Mouse (Mus musculus): ENCODE measurements around the gene Ddx27. TPM values are rescaled to one million over a fixed set of nuclear protein-coding genes. Genes with fewer than 3 reads are reported as not detected.
"Not testable (repeated sequence)": the region's sequence is repeated elsewhere in the genome, so short reads cannot be mapped to it uniquely, and the experiment has no call there.

The Ddx27 gene
- 33.6 and 35.8 TPM in 2 replicates for total RNA-seq (2021)
- long read RNA-seq, transcript Ddx27-201 (21 exons, 2,714 nt): major isoform, 64 of 87 reads
- long read RNA-seq, partial matches to known transcripts: 12 of 87 reads
- long read RNA-seq, other reads (novel, unspliced or antisense): 8 of 87 reads

DNA sequence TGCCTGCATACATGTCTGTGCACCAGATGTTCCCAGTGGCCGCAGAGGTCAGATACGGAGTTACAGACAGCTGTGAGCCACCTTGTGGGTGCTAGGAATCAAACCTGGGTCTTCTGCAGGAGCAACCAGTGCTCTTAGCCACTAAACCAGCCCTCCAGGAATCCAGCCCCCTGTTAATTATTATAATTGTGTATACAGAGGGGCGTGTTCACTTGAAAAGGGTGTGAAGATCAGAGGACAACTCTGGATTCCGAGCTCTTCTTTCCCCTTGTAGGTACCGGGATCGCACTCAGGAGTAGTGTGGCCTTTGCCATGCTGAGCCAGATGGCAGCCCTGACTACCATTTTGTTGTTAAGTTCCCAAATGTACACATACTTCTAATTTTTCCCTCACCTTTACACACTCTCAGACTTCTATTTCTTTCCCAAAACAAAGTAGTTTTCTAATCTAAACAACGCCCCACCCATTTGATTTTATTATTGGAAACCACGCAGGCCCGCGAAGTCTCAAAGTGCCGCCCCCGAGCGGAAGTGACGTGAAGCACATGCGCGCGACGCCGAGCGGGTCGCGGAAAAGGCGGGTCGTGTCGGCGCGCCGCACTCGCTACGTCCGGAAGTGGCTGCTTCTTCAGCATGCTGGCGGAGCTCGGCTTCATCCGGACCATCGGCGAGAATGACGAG is at the start of gene Ddx27:
Gene Ddx27, plus strand, starts transcription at position 492 of the 680 bp plus-strand sequence.
- peak; percentile 93 for DNase-seq

DNA sequence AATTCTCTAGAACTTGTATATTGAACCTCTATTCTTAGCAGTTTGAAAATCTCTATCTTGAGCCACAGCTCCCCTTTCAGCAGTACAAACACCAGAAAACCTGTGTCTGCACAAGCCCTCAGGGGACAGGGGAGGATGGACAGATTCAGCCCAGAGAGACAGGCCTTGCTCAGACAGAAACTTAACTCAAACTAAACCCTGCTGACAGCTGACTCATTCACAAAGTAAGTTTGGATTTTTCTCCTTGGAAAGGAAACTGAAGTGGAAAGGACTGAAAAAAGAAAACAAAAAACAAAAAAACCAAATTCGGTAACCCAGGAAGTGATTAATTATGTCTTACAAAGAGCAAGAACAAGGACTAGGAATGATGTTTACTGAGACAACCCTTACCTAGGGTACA is 41.8 kb upstream of the Ddx27 start:
- DNase-seq: no peak

DNA sequence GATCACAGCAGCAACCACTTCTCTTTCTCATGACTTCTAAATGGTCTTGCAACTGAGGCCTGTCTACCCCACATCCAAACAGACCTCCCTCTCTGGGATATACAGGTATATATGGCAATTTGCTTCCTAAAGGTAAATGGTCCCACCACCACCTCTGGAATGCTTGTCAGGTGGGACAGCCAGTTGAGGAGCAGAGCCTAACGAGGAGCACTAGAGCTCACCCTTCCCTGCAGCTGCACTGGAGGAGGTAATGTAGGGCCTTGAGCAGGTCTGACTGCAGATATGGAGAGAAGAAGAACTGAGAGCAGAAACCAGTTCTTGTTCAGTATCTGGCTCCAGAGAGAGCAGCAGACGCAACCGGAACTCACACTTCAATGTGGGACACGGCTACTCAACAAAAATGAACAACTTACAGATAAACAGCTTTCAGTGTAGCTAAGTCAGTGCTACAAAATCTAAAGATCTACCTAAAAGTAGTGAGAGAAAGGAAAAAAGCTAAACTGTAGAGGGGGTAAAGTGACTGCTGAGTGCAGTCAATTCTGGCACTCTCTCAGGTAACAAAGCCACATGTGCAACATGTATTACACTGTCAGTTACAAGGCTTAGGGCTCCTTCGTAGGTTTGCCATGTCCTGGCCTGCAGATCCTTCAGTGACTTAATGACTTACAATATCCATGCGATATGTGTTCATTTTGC is 40.7 kb upstream of the Ddx27 start:
- no peak for DNase-seq

DNA sequence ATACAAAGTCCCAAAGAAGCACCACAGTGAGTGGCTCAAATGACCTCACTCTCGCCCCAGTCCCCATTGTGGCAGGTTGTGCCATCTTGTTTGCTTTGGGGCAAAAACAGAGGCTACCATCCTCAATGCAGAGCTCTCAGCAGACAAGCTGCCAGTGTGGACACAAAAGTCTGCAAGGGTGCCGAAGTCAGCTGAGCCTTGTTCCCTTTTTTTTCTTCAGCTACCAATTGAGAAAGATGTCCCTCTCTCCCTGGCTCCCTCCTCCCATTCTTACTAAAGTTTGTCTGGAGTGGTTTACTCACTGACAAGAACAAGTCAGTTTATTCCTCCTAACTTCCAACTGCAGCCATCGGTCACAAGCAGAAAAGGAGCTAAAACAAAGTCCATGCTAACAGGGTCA is 38.6 kb upstream of the Ddx27 start:
- DNase-seq: no peak

DNA sequence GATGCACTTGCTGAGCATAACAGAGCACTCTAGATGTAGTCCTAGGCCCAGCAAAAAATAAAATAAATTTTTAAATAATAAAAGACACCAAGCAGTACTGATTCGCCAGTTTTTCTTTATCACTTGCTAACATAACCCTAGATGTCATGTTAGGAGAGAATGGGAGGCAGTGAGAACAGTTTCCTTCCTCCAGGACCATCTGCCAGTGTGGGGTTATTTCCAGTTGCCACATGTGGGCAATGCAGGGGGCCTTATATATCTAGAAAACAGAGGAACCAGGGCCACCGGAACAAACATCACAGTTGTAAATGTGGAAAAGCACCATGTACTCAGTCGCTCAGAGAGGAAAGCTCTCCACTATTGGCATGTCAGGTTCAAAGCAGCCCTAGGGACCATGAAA is 37.5 kb upstream of the Ddx27 start:
- no peak for DNase-seq

DNA sequence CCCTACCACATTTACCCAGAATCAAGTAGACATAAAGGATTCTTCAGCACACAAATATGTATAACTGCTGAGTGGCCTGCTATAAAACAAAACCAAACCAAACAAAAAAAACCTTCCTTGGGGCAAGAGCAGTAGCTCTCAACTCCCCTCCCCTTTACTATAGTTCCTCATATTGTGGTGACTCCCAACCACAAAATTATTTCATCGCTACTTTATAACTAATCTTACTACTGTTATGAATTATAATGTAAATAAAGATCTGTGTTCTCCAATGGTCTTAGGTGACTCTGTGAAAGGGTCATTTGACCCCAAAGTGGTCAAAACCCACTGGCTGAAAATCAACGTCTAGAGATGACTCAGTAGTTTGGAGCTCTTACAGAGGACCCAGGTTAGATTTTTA is 34.8 kb upstream of the Ddx27 start:
- DNase-seq: no peak

DNA sequence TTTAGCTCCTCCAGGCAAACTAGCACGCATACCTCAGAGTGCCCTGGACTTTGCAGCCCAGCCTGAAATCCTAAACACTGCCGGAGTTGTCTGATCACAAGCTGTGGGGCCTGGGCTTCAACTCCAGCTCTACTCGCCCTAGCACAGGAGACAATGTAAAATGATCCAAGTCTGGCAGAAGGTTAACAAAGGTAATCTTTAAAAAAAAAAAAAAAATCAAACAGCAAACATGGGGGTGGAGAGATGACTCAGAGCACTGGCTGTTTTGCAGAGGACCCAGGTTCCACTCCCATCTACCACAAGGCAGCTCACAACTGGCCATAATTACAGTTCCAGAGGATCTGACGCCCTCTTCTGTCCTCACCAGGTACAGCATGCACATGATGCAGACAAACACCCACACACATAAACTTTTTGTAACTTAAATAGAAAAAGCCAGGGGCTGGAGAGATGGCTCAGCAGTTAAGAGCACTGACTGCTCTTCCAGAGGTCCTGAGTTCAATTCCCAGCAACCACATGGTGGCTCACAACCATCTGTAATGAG is 31.6 kb upstream of the Ddx27 start:
- DNase-seq: no peak

DNA sequence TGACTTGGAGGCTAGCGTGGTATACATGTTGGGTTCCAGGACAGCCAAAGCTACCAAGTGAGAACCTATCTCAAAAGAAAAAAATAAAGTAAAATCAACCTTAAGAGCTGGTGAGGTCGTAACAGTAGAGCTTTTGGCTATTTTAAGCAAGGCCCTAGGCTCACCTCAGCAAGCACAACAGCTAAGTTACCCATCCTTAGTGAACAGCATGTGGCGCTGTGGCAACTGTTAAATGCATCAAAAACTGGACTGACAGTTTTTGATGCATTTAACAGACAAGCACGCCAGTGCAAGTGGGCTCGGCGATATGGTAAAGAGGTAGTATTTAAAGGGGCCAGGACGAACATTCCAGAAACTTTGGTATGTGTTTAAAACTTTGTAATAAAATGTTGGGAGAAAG is 24.1 kb upstream of the Ddx27 start:
- DNase-seq: no peak

DNA sequence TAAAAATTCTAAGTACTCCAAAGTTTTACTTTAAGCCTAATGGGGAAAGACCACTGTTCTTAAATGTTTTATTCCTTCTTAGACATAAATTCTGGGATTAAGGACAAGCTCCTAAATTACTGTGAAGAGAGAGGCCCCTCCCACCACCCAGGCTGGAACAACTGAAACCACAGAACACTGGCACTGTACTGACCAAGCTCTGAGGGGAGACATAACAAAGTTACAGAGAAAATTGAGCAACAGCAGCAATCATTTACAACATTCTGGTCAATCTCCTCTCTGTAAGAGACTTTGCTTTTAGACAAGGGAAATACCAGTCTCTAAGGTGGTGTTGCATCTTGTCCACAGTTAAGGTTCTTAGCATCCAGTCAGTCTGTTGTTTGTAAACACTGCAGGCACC is 23.0 kb upstream of the Ddx27 start:
- no peak for DNase-seq

DNA sequence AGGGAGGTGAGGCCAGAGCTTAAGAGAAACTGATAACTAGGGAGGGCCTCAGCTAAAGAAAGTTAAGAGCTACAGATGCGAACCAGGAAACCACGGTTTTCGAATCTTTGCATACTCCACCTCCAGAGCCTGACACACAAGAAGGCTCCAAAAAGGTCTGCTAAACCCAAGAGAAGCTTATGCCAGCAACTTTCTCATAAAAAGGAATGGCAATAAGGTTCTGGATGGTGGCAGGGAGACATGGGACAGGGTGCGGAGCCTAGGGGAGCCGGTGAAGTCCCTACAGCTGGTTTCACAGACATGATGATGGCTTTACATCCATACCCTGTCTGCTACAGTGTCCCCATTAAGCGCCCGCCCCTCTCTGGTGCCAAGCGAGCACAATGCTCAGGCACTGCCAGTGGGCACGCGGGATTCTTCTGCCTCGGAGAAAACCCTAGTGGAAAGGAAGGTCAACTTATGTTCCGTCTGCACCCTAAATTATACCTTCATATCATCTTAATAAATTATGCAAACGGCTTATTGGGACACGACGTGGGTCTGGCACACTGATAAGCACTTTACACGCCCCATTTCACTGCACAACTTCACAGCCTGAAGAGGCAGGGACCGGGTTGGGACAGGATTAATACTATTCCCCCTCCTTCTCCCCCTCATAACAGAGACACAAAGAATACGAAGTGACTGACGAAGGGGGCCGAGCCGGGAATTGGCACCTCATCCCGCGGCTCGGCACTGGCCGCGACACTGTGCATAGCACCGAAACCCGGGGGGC is 19.8 kb upstream of the Ddx27 start:
- peak; percentile 28 for DNase-seq

DNA sequence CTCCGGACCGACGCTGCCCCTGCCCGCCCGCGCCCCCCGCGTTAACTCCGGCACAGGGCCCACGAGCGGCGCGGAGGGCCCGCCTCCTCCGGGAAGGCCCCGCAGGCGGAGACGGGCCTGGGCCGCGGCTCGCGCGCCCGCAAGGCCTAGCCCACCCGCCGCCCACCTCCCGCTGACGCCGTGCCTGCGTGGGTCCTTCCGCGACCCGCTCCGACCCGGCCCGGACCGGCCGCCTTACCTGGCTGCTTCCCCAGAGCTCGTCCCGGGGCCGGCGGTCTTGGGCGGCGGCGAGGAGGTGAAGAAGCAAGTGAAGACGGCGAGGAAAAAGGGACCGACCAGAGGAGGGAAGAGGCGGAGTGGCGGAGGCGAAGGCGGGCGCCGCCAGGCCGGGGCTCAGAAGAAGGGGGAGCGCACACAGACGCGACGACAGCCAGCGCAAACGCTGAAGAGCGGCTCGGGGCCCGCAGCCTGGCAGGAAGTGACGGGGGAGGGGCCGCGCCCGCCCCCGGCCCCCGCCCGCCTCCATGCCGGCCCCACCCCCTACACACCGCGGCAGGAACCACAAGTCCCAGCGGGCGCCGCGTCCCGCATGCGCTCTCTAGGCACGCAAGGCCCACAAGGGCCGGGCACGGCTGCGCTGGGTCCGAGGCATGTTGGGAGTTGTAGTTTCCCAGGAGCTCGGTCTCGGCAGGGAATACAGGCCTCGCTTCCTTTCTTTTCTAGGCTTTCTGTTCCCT is 19.0 kb upstream of the Ddx27 start, which contains the start of gene Stau1:
Gene Stau1, minus strand, starts transcription at position 504 of the 737 bp plus-strand sequence.
- peak; percentile 96 for DNase-seq

DNA sequence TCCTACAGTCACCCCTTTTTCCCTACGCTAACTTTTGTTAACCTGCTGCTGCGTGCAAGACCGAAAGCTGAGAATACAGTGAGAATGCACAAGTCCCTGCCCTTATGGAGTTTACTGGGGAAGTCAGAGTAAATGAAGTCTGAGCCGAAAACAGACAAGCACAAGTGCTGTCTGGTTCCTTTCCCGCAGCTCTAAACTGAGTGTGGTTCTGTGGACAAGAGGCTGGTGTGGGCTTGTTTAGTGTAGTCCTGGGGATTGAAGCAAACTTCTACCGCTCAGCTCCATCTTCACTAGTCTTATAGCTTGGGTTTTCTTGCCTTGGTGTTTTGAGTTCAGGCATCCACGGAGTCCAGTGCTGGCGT is 18.5 kb upstream of the Ddx27 start:
- DNase-seq: no peak

DNA sequence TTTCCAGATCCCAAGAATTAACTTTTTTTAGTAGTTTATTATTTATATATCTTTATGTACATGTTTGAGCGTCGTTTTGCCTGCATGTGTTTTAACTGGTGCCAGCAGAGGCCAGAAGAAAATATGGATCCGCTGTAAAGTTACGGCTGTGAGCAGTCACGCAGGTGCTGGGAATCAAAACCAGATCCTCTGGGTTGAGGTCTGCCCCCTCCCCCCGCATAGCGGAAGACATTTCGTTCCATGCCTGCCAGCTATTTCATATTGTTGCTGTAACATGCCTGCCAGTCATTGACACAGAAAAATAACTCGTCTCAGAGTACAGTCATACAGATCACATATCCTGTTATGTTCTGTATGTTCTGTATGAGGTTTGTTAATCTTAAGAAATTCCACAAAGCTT is 13.5 kb upstream of the Ddx27 start:
- no peak for DNase-seq

DNA sequence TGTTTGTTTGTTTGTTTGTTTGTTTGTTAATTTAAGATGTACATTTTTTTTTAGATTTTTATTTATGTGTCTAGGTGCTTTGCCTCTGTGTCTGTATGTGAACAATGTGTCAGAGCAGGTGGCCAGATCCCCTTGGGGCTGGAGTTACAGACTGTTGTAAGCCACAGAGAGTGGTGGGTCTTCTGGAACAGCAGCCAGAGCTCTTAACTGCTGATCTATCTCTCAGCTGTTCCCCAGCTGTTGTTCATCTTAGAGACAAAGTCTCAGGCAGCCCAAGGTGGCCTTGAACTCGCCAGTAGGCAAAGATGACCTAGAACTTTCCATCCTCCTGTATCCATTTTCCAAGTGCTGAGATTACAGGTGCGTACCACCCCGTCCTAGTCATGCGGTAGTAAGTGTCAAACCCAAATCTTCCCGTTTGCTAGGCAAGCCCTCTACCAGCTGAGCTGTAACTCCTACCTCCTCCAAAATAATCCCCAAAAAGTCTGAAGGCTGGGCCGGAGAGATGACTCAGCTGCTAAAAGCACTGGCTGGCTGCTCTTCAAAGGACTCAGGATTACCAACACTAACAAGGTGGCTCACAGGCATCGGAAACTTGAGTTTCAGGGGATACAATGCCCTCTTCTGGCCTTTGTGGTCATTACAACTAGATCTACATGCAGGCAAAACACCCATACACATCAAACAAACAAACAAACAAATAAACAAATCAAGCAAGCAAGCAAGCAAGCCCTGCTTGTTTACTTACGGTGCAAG is 10.7 kb upstream of the Ddx27 start:
- DNase-seq: peak; percentile 38

DNA sequence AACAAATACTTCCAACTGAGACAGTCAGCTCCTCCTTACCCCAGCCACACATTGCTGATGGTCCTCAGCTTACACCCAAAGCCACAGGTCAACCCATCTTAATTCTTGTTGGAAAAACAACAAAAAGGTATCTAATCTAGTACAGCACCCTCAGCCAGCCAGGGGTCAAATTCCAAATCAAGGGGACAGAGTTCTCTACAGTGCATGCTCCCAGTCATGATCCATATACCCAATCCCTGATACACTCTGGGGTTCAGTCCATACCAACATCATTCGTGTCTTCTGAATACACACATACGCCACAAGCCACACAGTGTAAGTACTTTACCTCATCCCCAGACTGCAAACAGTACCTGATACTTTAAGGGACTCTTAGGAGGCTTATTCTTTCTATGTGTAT is 8.6 kb upstream of the Ddx27 start:
- no peak for DNase-seq

DNA sequence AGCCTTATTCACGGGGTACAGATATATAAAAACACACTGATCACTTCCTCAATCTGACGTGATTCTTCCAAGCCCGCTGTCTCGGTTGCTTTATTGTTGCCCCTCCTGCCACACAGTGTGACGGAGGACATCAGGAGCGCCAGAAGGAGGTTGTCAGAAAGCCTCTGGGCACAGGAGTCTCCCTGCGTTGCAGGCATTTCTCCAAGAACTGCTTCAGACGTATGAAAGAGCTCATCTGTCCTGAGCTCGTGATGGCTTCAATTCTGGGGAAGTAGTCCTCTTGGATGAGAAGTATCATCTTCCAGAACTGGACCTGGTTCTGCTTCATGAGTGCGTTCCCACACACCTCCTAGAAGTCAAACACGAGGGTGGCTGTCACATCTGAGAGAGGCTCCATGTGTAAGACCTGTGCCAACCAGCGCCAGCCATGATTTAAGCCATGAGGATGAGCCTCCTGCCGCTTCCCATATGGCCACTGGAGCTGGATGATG is 7.9 kb upstream of the Ddx27 start:
- DNase-seq: no peak

DNA sequence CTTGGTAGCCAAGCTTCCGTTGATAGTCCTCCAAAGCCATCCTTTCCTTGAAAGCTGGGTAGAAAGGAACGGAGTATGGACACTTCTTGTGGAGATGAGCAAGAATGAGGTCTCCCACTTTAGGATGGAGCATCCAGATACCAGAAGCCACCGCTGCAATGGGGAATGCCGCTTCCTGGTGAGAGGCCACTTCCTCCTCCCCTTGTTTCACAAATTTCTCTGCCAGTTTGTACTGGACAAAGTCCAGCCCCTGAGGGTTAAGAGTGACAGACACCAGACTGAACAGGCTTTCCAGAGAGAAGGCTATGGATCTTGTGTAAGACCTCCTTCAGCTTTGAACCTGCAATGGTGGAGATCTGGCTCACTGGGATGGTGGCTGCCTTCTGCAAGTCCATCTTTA is 7.4 kb upstream of the Ddx27 start:
- DNase-seq: not testable (repeated sequence)

DNA sequence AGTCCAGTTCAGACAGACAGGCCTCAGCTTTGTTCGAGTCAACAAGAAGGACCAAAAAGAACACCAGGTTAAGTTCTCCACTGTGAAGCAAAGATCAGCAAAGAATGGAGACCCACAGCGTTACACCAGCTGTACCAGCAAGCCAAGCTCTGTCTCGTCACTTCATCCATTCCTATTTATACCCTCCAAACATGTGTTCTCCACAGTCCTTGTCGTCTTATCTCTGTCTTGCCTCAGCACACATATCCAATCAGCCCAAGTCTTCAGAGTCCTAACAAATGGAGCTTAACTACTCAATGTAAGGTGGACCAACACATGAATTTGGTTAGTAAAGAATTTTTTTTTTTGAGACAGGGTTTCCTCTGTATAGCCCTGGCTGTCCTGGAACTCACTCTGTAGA is 5.5 kb upstream of the Ddx27 start:
- no peak for DNase-seq

DNA sequence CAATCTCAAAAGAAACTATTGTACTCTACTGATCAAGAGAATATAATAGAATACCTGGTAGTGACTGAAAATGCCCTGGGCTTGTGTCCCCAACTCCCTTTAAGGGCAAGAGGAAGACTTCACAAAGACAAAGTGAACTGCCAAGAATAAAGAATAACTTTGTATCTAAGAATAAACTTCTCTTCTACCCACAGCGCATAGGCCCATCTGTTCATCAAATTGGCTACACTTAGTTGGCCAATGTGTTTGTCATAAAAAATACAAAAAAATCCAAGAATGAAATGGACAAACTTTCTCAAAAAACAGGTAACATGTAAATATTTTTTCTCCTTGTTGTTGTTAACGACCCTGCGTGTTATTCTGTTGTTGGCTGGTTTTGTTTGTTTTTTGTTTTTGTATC is 4.4 kb upstream of the Ddx27 start:
- DNase-seq: no peak

DNA sequence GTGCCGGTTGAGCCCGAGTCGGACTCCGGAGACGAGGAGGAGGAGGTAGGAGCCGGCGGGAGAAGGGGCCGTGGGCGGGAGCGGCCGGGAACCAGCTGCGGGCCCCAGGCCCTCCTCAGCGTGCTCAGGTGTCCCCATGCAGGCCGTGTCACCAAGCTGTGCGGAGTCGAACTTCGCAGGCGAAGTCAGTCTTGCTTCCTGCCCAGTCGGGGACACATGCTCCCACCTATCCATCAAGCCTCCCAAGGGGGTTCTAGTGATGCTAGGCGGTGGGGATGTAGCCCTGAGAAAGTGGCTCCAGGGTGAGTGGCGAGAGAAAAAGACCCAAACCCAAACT is 357 bp downstream of the Ddx27 start:
- DNase-seq: no peak

DNA sequence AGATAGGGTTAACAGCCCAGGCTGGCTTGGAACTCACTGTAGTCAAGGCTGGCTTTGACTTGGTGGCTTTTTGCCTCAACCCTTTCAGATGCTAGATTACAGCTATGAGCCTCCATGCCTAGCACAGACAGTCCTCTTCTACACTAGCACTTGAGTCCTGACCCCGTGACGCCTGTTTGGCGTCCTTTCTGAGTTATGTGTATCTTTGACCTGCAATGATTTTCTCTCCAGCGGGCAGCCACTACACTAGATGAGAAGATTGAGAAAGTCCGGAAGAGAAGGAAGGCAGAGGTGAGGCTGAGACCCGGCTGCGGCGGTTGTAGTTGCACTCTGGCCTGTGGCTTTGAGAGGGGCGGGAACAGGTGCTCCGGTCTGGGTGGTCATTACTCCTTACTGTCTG is 4.4 kb downstream of the Ddx27 start:
- DNase-seq: no peak
